Comparison of ENCODE assay signal across 8 mouse cellular contexts in the genomic region with DNA sequence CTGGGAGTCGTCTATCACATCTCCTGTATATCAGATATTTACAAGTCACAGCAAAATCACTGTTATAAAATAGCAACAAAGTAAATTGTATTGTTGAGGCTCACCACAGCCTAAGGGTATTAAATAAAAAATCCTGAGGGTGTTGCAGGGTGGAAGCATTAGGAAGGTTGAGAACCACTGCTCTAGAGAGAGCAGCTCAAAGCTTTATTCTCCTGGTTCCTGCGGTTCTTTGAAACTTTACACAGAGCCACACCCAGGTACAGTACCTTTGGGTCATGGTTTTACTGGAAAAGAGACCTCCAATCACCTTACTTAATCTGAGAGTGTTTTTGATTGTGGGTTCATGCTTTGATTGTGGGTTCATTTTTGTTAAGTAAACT. TPM values are rescaled to one million over a fixed set of nuclear protein-coding genes. Genes with fewer than 3 reads are reported as not detected.
DNase-seq lines count a peak whose midpoint lies in the region; ATAC-seq and TF ChIP-seq lines count a peak whose summit lies in the region.
"Not testable (repeated sequence)": the region's sequence is repeated elsewhere in the genome, so short reads cannot be mapped to it uniquely, and the experiment has no call there.

No protein-coding gene starts in this region.

- not testable (repeated sequence) for ATAC-seq in forebrain, embryonic 11.5 days (replicated peaks; ENCODE audit: low FRiP score); heart, embryonic 14.5 days (ENCODE audit: insufficient number of reproducible peaks, insufficient read depth, low FRiP score, low read depth); limb, embryonic 13.5 days (ENCODE audit: low FRiP score, low read depth); lung, embryonic 15.5 days (ENCODE audit: borderline replicate concordance, extremely low read depth, low FRiP score, low TSS enrichment); midbrain, postnatal 0 days (ENCODE audit: low FRiP score)
- peak; percentile 55 for ATAC-seq in intestine, embryonic 15.5 days
- peak; percentile 44; the same call in 1 of the 2 replicates for ATAC-seq in stomach, postnatal 0 days (ENCODE audit: low FRiP score, low TSS enrichment)

- not testable (repeated sequence) for H3K36me3 ChIP-seq in forebrain, embryonic 11.5 days (ENCODE audit: control insufficient read depth, insufficient read depth, low read length); heart, embryonic 14.5 days (ENCODE audit: control insufficient read depth, insufficient read depth, low read length); intestine, embryonic 15.5 days; limb, embryonic 13.5 days; lung, embryonic 15.5 days; midbrain, postnatal 0 days (ENCODE audit: insufficient read depth, low read length); stomach, postnatal 0 days (ENCODE audit: control insufficient read depth, insufficient read depth, low read length)

- TF ChIP-seq POLR2A in bone marrow macrophage, adult 2 months (IDR thresholded peaks at IDR 0.05; ENCODE audit: borderline replicate concordance, low read depth, low read length): not testable (repeated sequence)

- WGBS in forebrain, embryonic 11.5 days: 3% methylated on average over 2 of the region's 2 CpGs
- 2% methylated on average over 2 of the region's 2 CpGs for WGBS in heart, embryonic 14.5 days
- 3% methylated on average over 2 of the region's 2 CpGs for WGBS in intestine, embryonic 15.5 days
- 0% methylated on average over 2 of the region's 2 CpGs for WGBS in limb, embryonic 13.5 days
- 2% methylated on average over 2 of the region's 2 CpGs for WGBS in lung, embryonic 15.5 days
- 2% methylated on average over 2 of the region's 2 CpGs for WGBS in midbrain, postnatal 0 days
- 4% methylated on average over 2 of the region's 2 CpGs for WGBS in stomach, postnatal 0 days

- H3K4me1 ChIP-seq in bone marrow macrophage, adult 2 months (ENCODE audit: control insufficient read depth, insufficient read depth, low read length); forebrain, embryonic 11.5 days (replicated peaks; ENCODE audit: control insufficient read depth, insufficient read depth, low read length); heart, embryonic 14.5 days (ENCODE audit: control insufficient read depth in 2 of 2, insufficient read depth in 2 of 2, low read length in 2 of 2); intestine, embryonic 15.5 days (replicated peaks); limb, embryonic 13.5 days; lung, embryonic 15.5 days; midbrain, postnatal 0 days (ENCODE audit: insufficient read depth, low read length); stomach, postnatal 0 days (replicated peaks; ENCODE audit: control insufficient read depth, insufficient read depth): not testable (repeated sequence)

- not testable (repeated sequence) for H3K9me3 ChIP-seq in forebrain, embryonic 11.5 days (ENCODE audit: control insufficient read depth, low read length); heart, embryonic 14.5 days (ENCODE audit: control insufficient read depth, low read length); intestine, embryonic 15.5 days; limb, embryonic 13.5 days; lung, embryonic 15.5 days; midbrain, postnatal 0 days (ENCODE audit: low read length); stomach, postnatal 0 days (ENCODE audit: control insufficient read depth, low read length)

- not testable (repeated sequence) for H3K27me3 ChIP-seq in forebrain, embryonic 11.5 days (ENCODE audit: control insufficient read depth, insufficient read depth, low read length); heart, embryonic 14.5 days (ENCODE audit: control insufficient read depth, insufficient read depth, low read length); intestine, embryonic 15.5 days (replicated peaks); limb, embryonic 13.5 days; lung, embryonic 15.5 days; midbrain, postnatal 0 days (ENCODE audit: insufficient read depth, low read length); stomach, postnatal 0 days (ENCODE audit: control insufficient read depth, insufficient read depth, low read length)

- DNase-seq in forebrain, embryonic 11.5 days (ENCODE audit: low spot score); midbrain, postnatal 0 days (ENCODE audit: low spot score); stomach, postnatal 0 days (ENCODE audit: low spot score): not testable (repeated sequence)

- not testable (repeated sequence) for TF ChIP-seq CTCF in bone marrow macrophage, adult 2 months (IDR thresholded peaks at IDR 0.05; ENCODE audit: low read depth, low read length); midbrain, postnatal 0 days (IDR thresholded peaks at IDR 0.05); stomach, postnatal 0 days (IDR thresholded peaks at IDR 0.05; ENCODE audit: low read depth)

- peak overlapping the region; percentile 79 for H3K27ac ChIP-seq in bone marrow macrophage, adult 2 months (ENCODE audit: insufficient read depth, low read depth, low read length)
- H3K27ac ChIP-seq in forebrain, embryonic 11.5 days (ENCODE audit: low read depth, low read length): peak overlapping the region; percentile 39
- H3K27ac ChIP-seq in heart, embryonic 14.5 days (replicated peaks in 1 of 2; ENCODE audit: control insufficient read depth in 1 of 2, insufficient read depth in 1 of 2, low read depth in 2 of 2, low read length in 2 of 2): peak overlapping the region; percentile 65 to 77
- peak overlapping the region; percentile 87 for H3K27ac ChIP-seq in intestine, embryonic 15.5 days
- H3K27ac ChIP-seq in limb, embryonic 13.5 days: peak overlapping the region; percentile 52; the same call in 1 of the 2 replicates
- peak overlapping the region; percentile 88 for H3K27ac ChIP-seq in lung, embryonic 15.5 days
- peak overlapping the region; percentile 77 for H3K27ac ChIP-seq in midbrain, postnatal 0 days (ENCODE audit: low read depth, low read length)
- H3K27ac ChIP-seq in stomach, postnatal 0 days (replicated peaks): peak overlapping the region; percentile 76

- H3K9ac ChIP-seq in forebrain, embryonic 11.5 days (ENCODE audit: low read length): peak overlapping the region; percentile 79
- peak overlapping the region; percentile 87 for H3K9ac ChIP-seq in heart, embryonic 14.5 days (ENCODE audit: low read length)
- peak overlapping the region; percentile 76 for H3K9ac ChIP-seq in intestine, embryonic 15.5 days
- H3K9ac ChIP-seq in limb, embryonic 13.5 days: peak overlapping the region; percentile 81
- peak overlapping the region; percentile 85 for H3K9ac ChIP-seq in lung, embryonic 15.5 days
- H3K9ac ChIP-seq in midbrain, postnatal 0 days (replicated peaks; ENCODE audit: low read length, poor library complexity, severe bottlenecking): peak overlapping the region; percentile 74
- peak overlapping the region; percentile 87; the same call in 1 of the 2 replicates for H3K9ac ChIP-seq in stomach, postnatal 0 days (ENCODE audit: low read length)

- H3K4me3 ChIP-seq in bone marrow macrophage, adult 2 months (ENCODE audit: insufficient read depth, low read length): peak overlapping the region; percentile 72
- peak overlapping the region; percentile 61 for H3K4me3 ChIP-seq in forebrain, embryonic 11.5 days (ENCODE audit: low read depth, low read length)
- peak overlapping the region; percentile 73 to 82 for H3K4me3 ChIP-seq in heart, embryonic 14.5 days (ENCODE audit: control insufficient read depth in 1 of 2, insufficient read depth in 1 of 2, low read depth in 1 of 2, low read length in 2 of 2)
- H3K4me3 ChIP-seq in intestine, embryonic 15.5 days (replicated peaks): peak overlapping the region; percentile 80
- peak overlapping the region; percentile 63 for H3K4me3 ChIP-seq in limb, embryonic 13.5 days
- peak overlapping the region; percentile 85 for H3K4me3 ChIP-seq in lung, embryonic 15.5 days
- H3K4me3 ChIP-seq in midbrain, postnatal 0 days (ENCODE audit: low read depth, low read length): peak overlapping the region; percentile 61
- peak overlapping the region; percentile 67 for H3K4me3 ChIP-seq in stomach, postnatal 0 days (ENCODE audit: low read depth, low read length)

- TF ChIP-seq EP300 in stomach, postnatal 0 days (optimal IDR thresholded peaks at IDR 0.05): not testable (repeated sequence)

- peak overlapping the region; percentile 55 for H3K4me2 ChIP-seq in forebrain, embryonic 11.5 days (ENCODE audit: low read depth, low read length, severe bottlenecking)
- H3K4me2 ChIP-seq in heart, embryonic 14.5 days (ENCODE audit: low read length): peak overlapping the region; percentile 74
- peak overlapping the region; percentile 59 for H3K4me2 ChIP-seq in intestine, embryonic 15.5 days (replicated peaks)
- peak overlapping the region; percentile 71 for H3K4me2 ChIP-seq in limb, embryonic 13.5 days (replicated peaks)
- H3K4me2 ChIP-seq in lung, embryonic 15.5 days: peak overlapping the region; percentile 71
- H3K4me2 ChIP-seq in midbrain, postnatal 0 days (ENCODE audit: low read depth, low read length, poor library complexity, severe bottlenecking): peak overlapping the region; percentile 67
- peak overlapping the region; percentile 64 for H3K4me2 ChIP-seq in stomach, postnatal 0 days (replicated peaks; ENCODE audit: low read depth)

RNA-seq across cellular contexts. Expression of a gene that starts 0.5 kb away (rescaled TPM):
- 18.5 and 18.6 TPM in 2 replicates for polyA plus RNA-seq in bone marrow macrophage, adult 2 months (2012; ENCODE audit: insufficient read depth, insufficient read length, missing spikeins)
- 38.7 and 43.0 TPM in 2 replicates for polyA plus RNA-seq in forebrain, embryonic 11.5 days (2014; fragmentation: Nextera tagmentation; extraction: Ambion mirVana)
- 44.4 and 44.9 TPM in 2 replicates for polyA plus RNA-seq in heart, embryonic 14.5 days (2014; fragmentation: Nextera tagmentation; extraction: Ambion mirVana)
- 57.5 and 68.4 TPM in 2 replicates for polyA plus RNA-seq in intestine, embryonic 15.5 days (2015; fragmentation: Nextera tagmentation; extraction: Ambion mirVana)
- polyA plus RNA-seq in limb, embryonic 13.5 days (2015; fragmentation: Nextera tagmentation; extraction: Ambion mirVana): 33.5 and 40.3 TPM in 2 replicates
- polyA plus RNA-seq in lung, embryonic 15.5 days (2015; fragmentation: Nextera tagmentation; extraction: Ambion mirVana): 34.3 and 40.5 TPM in 2 replicates
- total RNA-seq in midbrain, postnatal 0 days (2014; rRNA removed): 21.5 and 27.1 TPM in 2 replicates
- 34.3 and 37.9 TPM in 2 replicates for polyA plus RNA-seq in midbrain, postnatal 0 days (2015; fragmentation: Nextera tagmentation; extraction: Ambion mirVana)
- 37.5 and 38.0 TPM in 2 replicates for polyA plus RNA-seq in stomach, postnatal 0 days (2015; fragmentation: Nextera tagmentation; extraction: Ambion mirVana)

RNA-seq across cellular contexts. Expression of a gene that starts 6.1 kb away (rescaled TPM):
- polyA plus RNA-seq in bone marrow macrophage, adult 2 months (2012; ENCODE audit: insufficient read depth, insufficient read length, missing spikeins): 18.8 and 25.6 TPM in 2 replicates
- polyA plus RNA-seq in forebrain, embryonic 11.5 days (2014; fragmentation: Nextera tagmentation; extraction: Ambion mirVana): 337 and 342 TPM in 2 replicates
- polyA plus RNA-seq in heart, embryonic 14.5 days (2014; fragmentation: Nextera tagmentation; extraction: Ambion mirVana): 77.4 and 81.7 TPM in 2 replicates
- 122 and 128 TPM in 2 replicates for polyA plus RNA-seq in intestine, embryonic 15.5 days (2015; fragmentation: Nextera tagmentation; extraction: Ambion mirVana)
- polyA plus RNA-seq in limb, embryonic 13.5 days (2015; fragmentation: Nextera tagmentation; extraction: Ambion mirVana): 156 TPM in 2 replicates
- polyA plus RNA-seq in lung, embryonic 15.5 days (2015; fragmentation: Nextera tagmentation; extraction: Ambion mirVana): 131 and 132 TPM in 2 replicates
- total RNA-seq in midbrain, postnatal 0 days (2014; rRNA removed): 60.9 and 74.4 TPM in 2 replicates
- 119 and 121 TPM in 2 replicates for polyA plus RNA-seq in midbrain, postnatal 0 days (2015; fragmentation: Nextera tagmentation; extraction: Ambion mirVana)
- polyA plus RNA-seq in stomach, postnatal 0 days (2015; fragmentation: Nextera tagmentation; extraction: Ambion mirVana): 56.9 and 60.2 TPM in 2 replicates
